In the genomic region with DNA sequence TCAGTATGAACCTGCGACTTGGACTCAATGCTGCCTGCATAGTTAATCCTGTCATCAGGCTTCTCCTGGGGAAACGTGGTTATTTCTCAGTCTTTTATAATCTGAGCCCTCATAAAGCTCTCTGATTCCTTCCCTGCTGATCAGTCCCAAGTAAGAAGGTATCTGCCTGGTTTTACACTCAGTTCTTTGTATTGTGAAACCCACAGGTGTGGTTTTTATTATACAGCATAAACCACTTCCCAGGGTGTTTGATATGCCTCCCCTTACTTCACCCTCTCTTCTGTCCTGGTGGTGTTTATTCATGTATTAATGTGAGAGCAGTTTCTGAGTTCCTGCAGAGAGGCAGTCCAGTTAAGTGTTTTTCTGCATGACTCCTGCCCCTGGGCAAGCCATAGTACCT, we compare ENCODE assay signal across 17 mouse cellular contexts.
"Had no signal": no experiment of that assay in that cellular context is flagged by ENCODE, and none has a peak within 500 bp of the region (broad histone marks: within the 10 kb centered on the region; RNA-seq: fewer than 3 reads in every experiment).

No protein-coding gene starts in this region.

- H3K27ac ChIP-seq: lung, embryonic 15.5 days; macrophage; midbrain, embryonic 13.5 days; midbrain, embryonic 15.5 days; neural tube, embryonic 12.5 days; stomach, embryonic 15.5 days; stomach, postnatal 0 days had no signal

- H3K27me3 ChIP-seq: lung, embryonic 15.5 days; megakaryocyte, embryonic 14.5 days; midbrain, embryonic 13.5 days; midbrain, embryonic 15.5 days; neural tube, embryonic 12.5 days; stomach, embryonic 15.5 days had no signal

- ATAC-seq: liver, postnatal 0 days; lung, postnatal 0 days; midbrain, embryonic 13.5 days; midbrain, embryonic 15.5 days had no signal

- H3K9ac ChIP-seq: liver, postnatal 0 days; lung, embryonic 15.5 days; midbrain, embryonic 13.5 days; midbrain, embryonic 15.5 days; neural tube, embryonic 12.5 days; stomach, embryonic 15.5 days had no signal

- H3K9me3 ChIP-seq: lung, embryonic 15.5 days; midbrain, embryonic 13.5 days; midbrain, embryonic 15.5 days; neural tube, embryonic 12.5 days; stomach, embryonic 15.5 days had no signal

- H3K36me3 ChIP-seq: lung, embryonic 15.5 days; midbrain, embryonic 13.5 days; midbrain, embryonic 15.5 days; neural tube, embryonic 12.5 days; stomach, embryonic 15.5 days had no signal

- H3K4me3 ChIP-seq: lung, embryonic 15.5 days; megakaryocyte, embryonic 14.5 days; midbrain, embryonic 13.5 days; midbrain, embryonic 15.5 days; neural tube, embryonic 12.5 days; stomach, embryonic 15.5 days had no signal

- H3K4me1 ChIP-seq: lung, embryonic 15.5 days; megakaryocyte, embryonic 14.5 days; midbrain, embryonic 13.5 days; midbrain, embryonic 15.5 days; neural tube, embryonic 12.5 days; stomach, embryonic 15.5 days had no signal

- DNase-seq: liver, postnatal 0 days; lung, adult 2 months; lung, postnatal 14 days; lung, postnatal 36 days; thymus, adult 2 months; thymus, postnatal 25 days; thymus, postnatal 4 days had no signal

- H3K4me2 ChIP-seq: lung, embryonic 15.5 days; midbrain, embryonic 11.5 days; midbrain, embryonic 13.5 days; midbrain, embryonic 15.5 days; neural tube, embryonic 12.5 days; stomach, embryonic 15.5 days had no signal
